Mouse (Mus musculus) adipocyte (in vitro differentiated cells): ENCODE measurements at regions not wholly inside any gene's neighbourhood (a gene's known extent, or its start where the extent isn't known, plus 50 kb on each side); places are given as distances from the start of the nearest gene placed in this dataset.

Experiments
- DNase-seq: peaks from one replicate; pipeline ENCODE4 v3.0.0-alpha.2; 2016; ENCODE audit warnings: low spot score

DNA sequence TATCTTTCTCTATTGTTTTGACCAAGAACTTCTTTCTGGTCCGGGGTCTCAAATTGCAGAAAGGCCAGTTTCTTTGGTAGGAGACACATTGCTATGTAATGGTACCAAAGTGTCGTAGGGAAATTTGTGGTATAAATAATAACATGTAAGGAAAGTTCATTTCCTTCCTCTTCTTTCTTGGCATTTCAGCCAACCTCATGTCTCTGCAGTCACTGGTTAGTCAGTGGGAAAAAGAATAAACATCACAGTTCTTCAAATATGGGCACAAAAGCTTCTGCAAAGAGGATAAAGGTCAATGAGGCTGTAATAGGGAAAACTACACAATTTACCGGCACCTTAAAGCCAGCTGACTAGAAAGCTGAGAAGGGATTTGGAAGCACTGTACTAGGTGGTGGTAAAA lies 68.5 kb upstream of the Rgs1 start:
- no peak for DNase-seq

DNA sequence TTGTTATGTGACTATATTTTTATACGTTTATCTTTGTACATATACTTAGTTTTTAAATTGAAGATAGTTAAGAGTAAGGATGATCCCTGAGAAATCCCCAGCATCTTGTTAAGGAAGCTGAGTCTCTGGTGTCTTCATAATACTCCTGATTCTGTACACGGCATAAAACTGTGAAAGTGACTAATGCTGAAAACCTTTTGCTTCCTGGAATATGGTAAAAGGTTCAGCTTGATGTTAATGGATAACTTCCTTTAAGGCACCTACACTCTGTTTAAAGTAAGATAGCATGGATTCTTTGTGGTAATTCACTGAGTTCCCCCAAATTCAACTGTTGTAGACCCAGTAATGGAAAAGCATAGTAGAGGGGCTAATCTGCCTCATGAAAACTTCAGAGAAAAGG lies 67.2 kb upstream of the Rgs1 start:
- no peak for DNase-seq

DNA sequence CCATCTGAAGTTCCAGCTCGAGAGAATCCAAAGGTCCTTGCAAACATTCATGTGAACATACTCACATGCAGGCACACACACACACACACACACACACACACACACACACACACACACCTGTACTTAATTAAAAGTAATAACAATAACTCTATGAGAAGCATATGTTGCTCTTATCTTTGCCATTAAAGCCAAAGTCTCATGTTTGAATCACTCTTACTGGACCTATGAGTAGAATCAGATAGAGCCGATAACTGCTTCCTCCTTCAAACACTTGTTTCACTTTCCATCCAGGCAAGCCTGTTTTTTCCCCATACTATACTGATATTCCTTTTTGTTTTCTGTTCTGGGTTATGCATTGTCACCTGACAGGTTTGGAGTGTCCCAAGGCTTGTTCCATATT lies 65.3 kb upstream of the Rgs1 start:
- DNase-seq, result no peak

DNA sequence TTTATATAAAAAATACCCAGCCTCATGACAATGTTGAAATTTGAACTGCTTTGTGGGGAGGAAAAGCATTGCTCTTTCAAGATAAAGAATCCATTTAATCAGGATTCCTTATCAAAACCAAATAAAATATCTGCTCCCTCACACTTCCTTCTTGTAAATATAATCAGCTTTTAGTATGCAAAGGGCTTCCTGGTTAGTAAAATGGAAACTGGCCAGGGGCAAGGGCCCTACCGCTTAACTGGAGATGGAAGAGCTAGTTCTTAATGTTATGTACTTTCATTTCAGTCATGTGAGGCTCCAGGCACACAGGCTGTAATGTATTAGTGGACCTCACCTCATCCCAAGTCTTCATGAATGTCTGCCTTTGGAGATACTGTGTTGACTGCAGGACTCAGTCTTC lies 64.3 kb upstream of the Rgs1 start:
- DNase-seq, result no peak

DNA sequence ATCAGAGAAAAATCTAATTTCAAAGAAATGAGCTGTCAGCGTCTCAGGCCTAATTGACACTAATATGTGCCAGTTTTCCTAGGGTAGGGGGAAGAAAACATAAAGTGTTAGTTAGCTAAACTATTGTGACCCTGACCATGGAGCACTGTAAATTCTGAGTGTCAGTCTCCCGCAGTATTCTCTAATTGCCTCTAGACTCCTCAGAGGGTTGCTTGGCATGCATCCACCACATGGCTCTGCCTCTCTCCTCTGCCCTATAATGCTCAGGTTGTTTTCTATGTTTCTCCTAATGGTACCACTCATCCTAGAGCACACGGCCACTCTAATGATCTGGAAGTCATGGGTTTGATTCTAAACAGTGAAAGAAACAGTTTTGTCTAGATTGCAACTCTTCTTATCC lies 60.9 kb upstream of the Rgs1 start:
- peak; percentile 14 for DNase-seq

DNA sequence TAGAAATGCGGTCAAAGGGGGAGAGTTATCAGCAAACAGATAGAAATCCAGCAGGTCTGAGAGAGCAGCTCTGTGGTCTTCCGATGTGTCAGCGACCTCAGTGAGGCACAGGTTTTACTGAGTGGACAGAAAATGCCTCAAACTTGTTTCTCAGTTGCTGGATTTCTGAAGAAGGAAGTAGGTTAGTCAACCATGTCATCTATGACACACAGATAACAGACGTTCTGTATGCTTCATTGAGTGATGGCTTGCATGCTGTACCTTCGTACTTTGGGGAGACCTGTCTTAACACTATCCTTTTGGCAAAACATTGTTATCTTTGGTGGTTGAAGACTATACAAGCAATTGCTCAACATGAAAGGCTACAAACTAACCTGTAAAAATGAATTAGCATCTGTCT lies 59.3 kb upstream of the Rgs1 start:
- DNase-seq, result no peak

DNA sequence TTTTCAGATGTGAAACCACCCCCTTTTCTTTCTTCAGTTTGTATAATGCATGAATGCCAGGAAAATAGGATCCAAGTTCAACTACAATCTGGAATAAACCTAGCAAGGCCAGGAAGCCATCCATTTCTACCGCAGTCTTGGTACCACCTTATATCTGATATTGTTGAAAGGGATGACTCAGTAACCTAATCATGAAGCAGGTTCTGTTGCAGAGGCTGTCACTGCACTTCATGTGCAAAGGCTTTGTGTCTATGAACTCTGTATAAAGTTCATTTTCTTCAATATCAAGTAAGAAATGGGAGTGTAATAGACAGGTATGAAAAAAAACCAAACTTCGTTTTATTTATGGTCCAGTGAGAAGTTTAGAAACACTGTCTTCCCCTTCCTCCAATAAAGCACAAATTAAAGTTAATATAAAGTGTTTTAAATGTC lies 58.8 kb upstream of the Rgs1 start:
- DNase-seq, result no peak

DNA sequence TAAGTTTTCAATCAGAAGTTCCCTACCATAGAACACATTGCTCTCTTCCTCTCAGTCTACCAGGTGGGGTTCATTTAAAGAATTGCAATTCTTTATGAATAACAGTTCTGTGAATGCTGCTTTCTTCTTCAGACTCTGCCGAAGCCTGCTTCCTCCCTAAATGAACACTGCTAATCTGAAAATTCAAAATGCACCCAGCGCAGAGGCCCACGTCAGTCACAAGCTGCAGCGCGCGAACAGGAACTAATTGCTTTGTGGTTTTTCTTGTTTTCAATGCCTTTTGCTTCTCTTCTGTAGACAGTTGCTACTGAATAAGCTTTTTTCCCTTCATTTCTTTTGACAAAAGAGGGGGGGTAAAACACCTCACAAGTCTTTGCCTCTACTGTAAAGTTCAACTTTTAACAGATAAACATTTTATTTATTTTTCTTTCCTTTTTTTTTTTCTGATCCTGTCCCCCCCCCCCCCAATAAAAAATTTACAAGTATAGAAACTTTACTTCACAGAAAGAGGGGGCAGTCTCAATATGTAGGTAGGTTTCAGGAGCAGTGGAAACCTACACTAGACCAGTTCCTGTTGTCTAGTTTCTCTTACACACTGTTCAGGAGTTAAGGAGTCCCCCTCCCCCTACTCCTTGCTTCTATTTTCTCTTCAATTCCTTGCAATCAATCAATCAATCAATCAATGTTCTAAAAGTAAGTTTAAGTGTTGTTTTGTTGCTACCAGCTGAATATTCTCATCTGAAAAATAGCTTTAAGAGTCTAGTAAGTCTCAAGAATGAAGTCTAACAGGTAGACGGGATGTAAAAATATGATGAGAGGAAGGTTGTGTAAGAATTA lies 58.2 kb upstream of the Rgs1 start:
- no peak for DNase-seq

DNA sequence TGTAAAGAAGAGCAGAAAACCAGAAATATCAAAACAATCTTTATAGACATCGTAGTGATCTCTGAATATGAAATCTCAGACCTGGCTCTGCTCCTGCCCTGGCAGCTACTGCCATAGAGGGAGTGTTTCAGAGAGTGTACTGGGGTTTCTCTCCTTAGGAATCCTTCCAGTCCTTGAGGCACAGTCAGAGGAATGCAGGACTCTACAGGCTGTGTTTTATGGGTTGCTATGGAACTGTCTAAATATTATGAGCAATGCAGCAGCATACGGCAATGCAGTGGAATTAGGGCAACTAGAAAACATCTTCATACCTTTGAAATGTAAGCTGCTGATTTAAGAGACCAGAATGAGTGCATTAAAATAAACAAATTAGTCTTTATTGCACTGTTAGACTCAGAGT lies 57.2 kb upstream of the Rgs1 start:
- peak; percentile 12 for DNase-seq

DNA sequence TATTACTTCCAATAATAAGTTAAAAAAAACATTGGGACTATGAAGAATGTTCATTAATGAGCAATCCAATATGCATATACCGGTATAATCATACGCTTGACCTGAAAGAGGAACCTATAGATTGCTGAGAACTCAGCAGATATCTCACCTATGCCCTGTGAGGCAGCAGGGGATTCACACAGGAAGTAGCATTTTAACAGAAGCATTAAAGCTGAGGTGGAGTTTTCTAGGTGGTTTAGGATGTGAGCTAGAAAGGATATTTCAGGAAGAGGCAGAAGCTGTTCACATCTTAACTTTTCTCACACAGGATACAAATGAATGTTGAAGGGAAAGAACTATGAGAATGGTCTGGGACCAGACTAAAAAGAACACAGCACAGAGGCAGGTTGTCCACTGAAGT lies 51.6 kb upstream of the Rgs1 start:
- no peak for DNase-seq
